In the genomic region with DNA sequence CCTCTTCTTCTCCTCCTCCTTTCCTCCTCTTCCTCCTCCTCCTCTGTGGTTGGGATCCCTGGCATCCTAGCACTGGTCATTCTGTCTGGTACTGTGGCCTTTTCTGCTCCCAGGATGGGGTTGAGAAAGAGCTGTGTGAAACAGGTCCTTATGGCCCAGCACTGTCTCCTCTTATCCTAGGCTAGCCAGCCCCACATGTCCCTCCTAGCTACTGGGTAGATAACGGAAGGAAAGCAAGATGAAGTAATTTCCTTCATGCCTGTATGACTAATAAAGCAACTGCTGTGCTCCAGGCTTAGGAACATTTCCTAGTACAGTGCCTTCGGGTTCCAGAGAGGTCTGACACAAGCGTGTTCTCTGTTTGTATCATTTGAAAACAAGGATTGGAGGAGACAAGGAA, we compare ENCODE assay signal across 9 mouse cellular contexts.
DNase-seq lines count a peak whose midpoint lies in the region; ATAC-seq and TF ChIP-seq lines count a peak whose summit lies in the region.
"Had no signal": no experiment of that assay in that cellular context is flagged by ENCODE, and none has a peak within 500 bp of the region (broad histone marks: within the 10 kb centered on the region; RNA-seq: fewer than 3 reads in every experiment).

No protein-coding gene starts in this region.

- no peak for TF ChIP-seq CTCF in MEL (IDR thresholded peaks at IDR 0.05 in 2 of 3, conservative IDR thresholded peaks at IDR 0.05 in 1 of 3; ENCODE audit: control insufficient read depth in 1 of 3, insufficient read depth in 1 of 3, low read depth in 2 of 3, low read length in 3 of 3, poor library complexity in 1 of 3, severe bottlenecking in 1 of 3)

- H3K9ac ChIP-seq in MEL (ENCODE audit: control insufficient read depth, low read depth, low read length, poor library complexity, severe bottlenecking), result peak overlapping the region; percentile 45
- no peak overlapping the region for H3K9ac ChIP-seq in heart, embryonic 14.5 days (ENCODE audit: low read length)
- no peak overlapping the region for H3K9ac ChIP-seq in lung, embryonic 15.5 days
- no peak overlapping the region for H3K9ac ChIP-seq in midbrain, embryonic 11.5 days (ENCODE audit: low read length)
- H3K9ac ChIP-seq: forebrain, postnatal 0 days had no signal

- H3K4me3 ChIP-seq in MEL (ENCODE audit: control insufficient read depth in 1 of 2, insufficient read depth in 1 of 2, low read depth in 2 of 2, low read length in 2 of 2), result peak overlapping the region; percentile 34 to 43
- H3K4me3 ChIP-seq in heart, embryonic 14.5 days (ENCODE audit: control insufficient read depth in 1 of 2, insufficient read depth in 1 of 2, low read depth in 1 of 2, low read length in 2 of 2), result no peak overlapping the region
- H3K4me3 ChIP-seq in lung, embryonic 15.5 days, result no peak overlapping the region
- H3K4me3 ChIP-seq in midbrain, embryonic 11.5 days (ENCODE audit: low read depth, low read length), result no peak overlapping the region

- peaks cover 22 to 36% of the 10 kb centered on the region in 2 experiments for H3K4me1 ChIP-seq in MEL (ENCODE audit: control insufficient read depth in 1 of 2, insufficient read depth in 2 of 2, low read length in 2 of 2)
- H3K4me1 ChIP-seq in heart, embryonic 14.5 days (ENCODE audit: control insufficient read depth in 2 of 2, insufficient read depth in 2 of 2, low read length in 2 of 2), result peaks cover 16% of the 10 kb centered on the region in 2 experiments
- H3K4me1 ChIP-seq in lung, embryonic 15.5 days, result peaks cover 28% of the 10 kb centered on the region
- H3K4me1 ChIP-seq in midbrain, embryonic 11.5 days (ENCODE audit: control insufficient read depth, insufficient read depth, low read length), result no peaks in the 10 kb centered on the region

- no peak for TF ChIP-seq RAD21 in MEL (IDR thresholded peaks at IDR 0.05; ENCODE audit: low read depth, low read length)

- H3K27ac ChIP-seq in MEL (ENCODE audit: control insufficient read depth, low read depth, low read length), result peak overlapping the region; percentile 77
- peak overlapping the region; percentile 58 to 86 for H3K27ac ChIP-seq in heart, embryonic 14.5 days (replicated peaks in 1 of 2; ENCODE audit: control insufficient read depth in 1 of 2, insufficient read depth in 1 of 2, low read depth in 2 of 2, low read length in 2 of 2)
- peak overlapping the region; percentile 46; the same call in 1 of the 2 replicates for H3K27ac ChIP-seq in lung, embryonic 15.5 days
- H3K27ac ChIP-seq in midbrain, embryonic 11.5 days (ENCODE audit: low read depth, low read length), result no peak overlapping the region

- peaks cover 0 to 28% of the 10 kb centered on the region in 2 experiments; a peak in 2 of 4 replicates for H3K36me3 ChIP-seq in MEL (ENCODE audit: control insufficient read depth in 1 of 2, insufficient read depth in 2 of 2, low read length in 2 of 2)
- no peaks in the 10 kb centered on the region for H3K36me3 ChIP-seq in heart, embryonic 14.5 days (ENCODE audit: control insufficient read depth, insufficient read depth, low read length)
- no peaks in the 10 kb centered on the region for H3K36me3 ChIP-seq in lung, embryonic 15.5 days
- H3K36me3 ChIP-seq in midbrain, embryonic 11.5 days (ENCODE audit: control insufficient read depth, insufficient read depth, low read length), result no peaks in the 10 kb centered on the region

- peak in 1 of 2 experiments; percentile 73; a peak in 2 of 4 replicates for TF ChIP-seq EP300 in MEL (IDR thresholded peaks at IDR 0.05; ENCODE audit: low read depth in 1 of 2, low read length in 2 of 2)

- no peaks in the 10 kb centered on the region for H3K9me3 ChIP-seq in MEL (replicated peaks; ENCODE audit: insufficient read depth, low read length)
- H3K9me3 ChIP-seq in heart, embryonic 14.5 days (ENCODE audit: control insufficient read depth, low read length), result 0 out of 2 replicates have a peak, but pooled peaks cover 5% of the 10 kb centered on the region
- H3K9me3 ChIP-seq in lung, embryonic 15.5 days, result no peaks in the 10 kb centered on the region
- no peaks in the 10 kb centered on the region; the same call in 1 of the 2 replicates for H3K9me3 ChIP-seq in midbrain, embryonic 11.5 days (ENCODE audit: control insufficient read depth, low read length)

- peak; percentile 46 for DNase-seq in 3T3-L1 (ENCODE audit: low read depth, low spot score)
- peak; percentile 81 for DNase-seq in MEL (ENCODE audit: low read depth, low spot score)
- DNase-seq in midbrain, embryonic 11.5 days (ENCODE audit: low spot score, missing footprints), result no peak
- no peak for DNase-seq in spleen, adult 18-20 months
- DNase-seq in urinary bladder, postnatal 14 days (ENCODE audit: low spot score), result no peak
- DNase-seq: cerebellum, postnatal 36 days; forebrain, postnatal 0 days had no signal

- WGBS in heart, embryonic 14.5 days, result 39% methylated on average over 3 of the region's 3 CpGs
- WGBS in lung, embryonic 15.5 days, result 51% methylated on average over 3 of the region's 3 CpGs
- 89% methylated on average over 3 of the region's 3 CpGs for WGBS in midbrain, embryonic 11.5 days

- peak in 1 of 2 experiments; percentile 49; a peak in 1 of 4 replicates for TF ChIP-seq POLR2A in MEL (IDR thresholded peaks at IDR 0.05; ENCODE audit: control insufficient read depth in 1 of 2, insufficient read depth in 1 of 2, low read depth in 1 of 2, low read length in 2 of 2, poor library complexity in 1 of 2)

- peak; percentile 68; the same call in 1 of the 2 replicates for ATAC-seq in heart, embryonic 14.5 days (ENCODE audit: insufficient number of reproducible peaks, insufficient read depth, low FRiP score, low read depth)
- peak; percentile 20; the same call in 1 of the 2 replicates for ATAC-seq in lung, embryonic 15.5 days (ENCODE audit: borderline replicate concordance, extremely low read depth, low FRiP score, low TSS enrichment)
- ATAC-seq in midbrain, embryonic 11.5 days (ENCODE audit: low FRiP score), result no peak
- ATAC-seq: forebrain, postnatal 0 days had no signal

- H3K79me2 ChIP-seq in MEL (ENCODE audit: control insufficient read depth, insufficient read depth, low read length, poor library complexity), result no peaks in the 10 kb centered on the region

- no peak overlapping the region for H3K4me2 ChIP-seq in heart, embryonic 14.5 days (ENCODE audit: low read length)
- H3K4me2 ChIP-seq in lung, embryonic 15.5 days, result no peak overlapping the region
- H3K4me2 ChIP-seq in midbrain, embryonic 11.5 days, result no peak overlapping the region

- H3K27me3 ChIP-seq in MEL (ENCODE audit: control insufficient read depth in 1 of 2, insufficient read depth in 2 of 2, low read length in 2 of 2), result no peaks in the 10 kb centered on the region
- H3K27me3 ChIP-seq in heart, embryonic 14.5 days (ENCODE audit: control insufficient read depth, insufficient read depth, low read length), result no peaks in the 10 kb centered on the region
- no peaks in the 10 kb centered on the region for H3K27me3 ChIP-seq in lung, embryonic 15.5 days
- H3K27me3 ChIP-seq in midbrain, embryonic 11.5 days (ENCODE audit: control insufficient read depth, insufficient read depth, low read length), result no peaks in the 10 kb centered on the region

TF ChIP-seq in MEL, 35 proteins besides CTCF, POLR2A, EP300 and RAD21:
- no peak for TF ChIP-seq CHD1 (IDR thresholded peaks at IDR 0.05; ENCODE audit: low read depth, low read length)
- TF ChIP-seq ETS1 (IDR thresholded peaks at IDR 0.05; ENCODE audit: low read depth, low read length), result peak; percentile 83
- TF ChIP-seq POLR2AphosphoS5 (IDR thresholded peaks at IDR 0.05; ENCODE audit: borderline replicate concordance, low read depth, low read length), result no peak
- TF ChIP-seq NELFE (IDR thresholded peaks at IDR 0.05; ENCODE audit: low read depth, low read length), result no peak
- TF ChIP-seq GATA1 (IDR thresholded peaks at IDR 0.05; ENCODE audit: low read depth, low read length), result peak; percentile 67; the same call in 1 of the 2 replicates
- no peak for TF ChIP-seq MYB (IDR thresholded peaks at IDR 0.05; ENCODE audit: low read depth, low read length)
- TF ChIP-seq SIN3A (IDR thresholded peaks at IDR 0.05; ENCODE audit: low read length), result peak; percentile 18; the same call in 1 of the 2 replicates
- TF ChIP-seq NRF1 (IDR thresholded peaks at IDR 0.05; ENCODE audit: insufficient read depth, low read depth, low read length, poor library complexity, severe bottlenecking), result no peak
- peak; percentile 70 for TF ChIP-seq TBP (IDR thresholded peaks at IDR 0.05; ENCODE audit: low read depth, low read length)
- peak; percentile 14; the same call in 1 of the 2 replicates for TF ChIP-seq MXI1 (IDR thresholded peaks at IDR 0.05; ENCODE audit: low read depth, low read length)
- no peak for TF ChIP-seq ZNF384 (IDR thresholded peaks at IDR 0.05; ENCODE audit: low read depth, low read length)
- peak; percentile 80 for TF ChIP-seq TAL1 (IDR thresholded peaks at IDR 0.05; ENCODE audit: low read length)
- no peak for TF ChIP-seq KAT2A (conservative IDR thresholded peaks at IDR 0.05; ENCODE audit: low read depth, low read length)
- TF ChIP-seq MYC (IDR thresholded peaks at IDR 0.05; ENCODE audit: low read depth, low read length), result peak; percentile 65; the same call in 1 of the 2 replicates
- TF ChIP-seq HCFC1 (IDR thresholded peaks at IDR 0.05; ENCODE audit: low read depth, low read length), result no peak
- no peak for TF ChIP-seq BHLHE40 (IDR thresholded peaks at IDR 0.05; ENCODE audit: borderline replicate concordance, low read depth, low read length)
- TF ChIP-seq GABPA (IDR thresholded peaks at IDR 0.05; ENCODE audit: low read depth, low read length), result no peak

Comparison
In these comparisons a context has a peak if more than half of its experiments do, and no peak if none do; other contexts are left out.
1. DNase-seq: peak in 3T3-L1 (single experiment) and MEL (single experiment); none in midbrain, embryonic 11.5 days (single experiment), spleen, adult 18-20 months (0 of 2) and urinary bladder, postnatal 14 days (single experiment).
2. H3K4me3 ChIP-seq: peak in MEL (2 of 2); none in heart, embryonic 14.5 days (0 of 2), lung, embryonic 15.5 days (single experiment) and midbrain, embryonic 11.5 days (single experiment).